Mouse (Mus musculus) neural tube, embryonic 15.5 days (tissue): ENCODE data around the gene Pam. TPM values are rescaled to one million over a fixed set of nuclear protein-coding genes. Genes with fewer than 3 reads are reported as not detected.

Experiments
- ATAC-seq: fragments of 200-750 bp; cut with Nextera tagmentation; 2 replicates; pipeline ENCODE4 v1.8.0; 2017; ENCODE audit warnings: mild to moderate bottlenecking, moderate TSS enrichment, moderate library complexity; ENCODE audit not compliant: low FRiP score
- H3K27ac ChIP-seq: fragments of 300-500 bp; sonication (generic); replicated peaks from 2 replicates; pipeline ENCODE4 v1.5.1; 2015; ENCODE audit warnings: mild to moderate bottlenecking, inconsistent platforms
- H3K27me3 ChIP-seq: fragments of 300-500 bp; sonication (generic); replicated peaks from 2 replicates; pipeline ENCODE4 v1.6.1; 2015; ENCODE audit warnings: inconsistent platforms
- H3K36me3 ChIP-seq: fragments of 300-500 bp; sonication (generic); 2 replicates; pipeline ENCODE4 v1.6.1; 2015; ENCODE audit warnings: inconsistent platforms
- H3K4me1 ChIP-seq: fragments of 300-500 bp; sonication (generic); 2 replicates; pipeline ENCODE4 v1.6.1; 2015; ENCODE audit warnings: inconsistent platforms
- H3K4me2 ChIP-seq: fragments of 300-500 bp; sonication (generic); 2 replicates; pipeline ENCODE4 v1.6.1; 2015; ENCODE audit warnings: inconsistent platforms, mild to moderate bottlenecking, moderate library complexity
- H3K4me3 ChIP-seq: fragments of 300-500 bp; sonication (generic); replicated peaks from 2 replicates; pipeline ENCODE4 v1.5.1; 2015; ENCODE audit warnings: mild to moderate bottlenecking, inconsistent platforms
- H3K9ac ChIP-seq: fragments of 300-500 bp; sonication (generic); replicated peaks from 2 replicates; pipeline ENCODE4 v1.6.1; 2015; ENCODE audit warnings: mild to moderate bottlenecking, inconsistent platforms
- H3K9me3 ChIP-seq: fragments of 300-500 bp; sonication (generic); replicated peaks from 2 replicates; pipeline ENCODE4 v1.6.1; 2016; ENCODE audit warnings: inconsistent platforms
- WGBS: fragments of 180-500 bp; shearing (Covaris S2); methylation state at CpG from one replicate; pipeline ENCODE4 v1.1.7; 2015; ENCODE audit warnings: mixed read lengths; 5-methylcytosine and 5-hydroxymethylcytosine counted together
- polyA plus RNA-seq: library from polyadenylated mRNA; unstranded; fragments of >200 nt; fragmentation: Nextera tagmentation; extraction: Ambion mirVana; gene quantifications from 2 replicates; pipeline ENCODE4 v1.2.1, GENCODE M21; 2015

Pam gene
- polyA plus RNA-seq, 1 experiment from 2014 or later = 31.8 TPM

- Histone ChIP-seq H3K9me3 (peaks cover 9% of the 10 kb centered on the region; the same call in 1 of the 2 replicates), H3K4me1 (no peaks in the 10 kb centered on the region), H3K27ac (no peak overlapping the region), H3K9ac (no peak overlapping the region), H3K4me3 (no peak overlapping the region), H3K27me3 (no peaks in the 10 kb centered on the region), H3K4me2 (no peak overlapping the region), H3K36me3 (no peaks in the 10 kb centered on the region)
- no peak for ATAC-seq
- 47% methylated on average over 4 of the region's 4 CpGs for WGBS
Observed at GRCm38 (mm10) chr1:97802207-97802902, 293.1 kb downstream of the Pam start.

DNA sequence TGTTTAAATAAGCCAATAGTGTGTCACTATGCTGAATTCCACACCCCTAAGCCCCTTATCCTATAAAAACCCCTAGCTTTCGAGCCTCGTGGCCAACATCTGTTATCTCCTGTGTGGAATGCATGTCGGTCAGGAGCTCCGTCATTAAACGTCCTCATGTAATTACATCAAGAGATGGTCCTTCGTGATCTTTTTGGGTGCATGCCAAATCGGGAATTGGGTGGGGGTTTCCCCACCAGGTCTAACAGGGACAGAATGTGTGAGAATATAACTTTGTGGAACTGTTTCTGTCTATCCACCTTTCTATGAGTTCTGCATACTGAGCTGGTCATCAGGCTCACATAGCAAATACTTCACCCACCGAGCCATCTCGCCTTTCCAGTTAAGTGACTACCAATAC lies 299.5 kb downstream of the Pam start:
- H3K27ac ChIP-seq = no peak overlapping the region
- no peak overlapping the region for H3K4me3 ChIP-seq
- H3K9me3 ChIP-seq = peaks cover 9% of the 10 kb centered on the region; the same call in 1 of the 2 replicates
- no peak overlapping the region for H3K9ac ChIP-seq
- H3K4me2 ChIP-seq = no peak overlapping the region
- no peak for ATAC-seq
- H3K4me1 ChIP-seq = no peaks in the 10 kb centered on the region
- H3K27me3 ChIP-seq = no peaks in the 10 kb centered on the region
- 88% methylated on average over 9 of the region's 9 CpGs for WGBS
- H3K36me3 ChIP-seq = no peaks in the 10 kb centered on the region

DNA sequence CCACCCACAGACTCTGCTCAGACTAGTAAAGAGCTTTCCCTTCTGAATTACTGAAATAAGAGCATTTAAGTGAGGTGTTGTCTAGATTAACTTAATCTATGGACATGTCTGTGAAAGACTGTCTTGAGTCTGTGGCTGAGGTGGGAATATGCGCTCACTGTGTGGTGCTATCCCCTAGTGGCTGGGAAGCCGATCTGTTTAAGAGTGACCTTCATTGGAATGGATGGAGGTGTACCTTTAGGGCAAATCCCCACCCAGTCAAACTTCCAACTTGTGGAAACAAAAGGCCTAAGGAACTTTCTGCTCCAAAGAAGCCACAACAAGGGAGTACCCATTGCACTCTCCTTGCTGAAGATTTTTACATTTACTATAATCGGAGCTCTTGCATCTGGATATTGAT lies 301.3 kb downstream of the Pam start:
- Histone ChIP-seq H3K4me2 (no peak overlapping the region), H3K36me3 (no peaks in the 10 kb centered on the region), H3K9me3 (no peaks in the 10 kb centered on the region), H3K4me1 (no peaks in the 10 kb centered on the region), H3K27me3 (no peaks in the 10 kb centered on the region), H3K27ac (no peak overlapping the region), H3K9ac (no peak overlapping the region), H3K4me3 (no peak overlapping the region)
- no peak for ATAC-seq
- 96% methylated on average over 3 of the region's 3 CpGs for WGBS

DNA sequence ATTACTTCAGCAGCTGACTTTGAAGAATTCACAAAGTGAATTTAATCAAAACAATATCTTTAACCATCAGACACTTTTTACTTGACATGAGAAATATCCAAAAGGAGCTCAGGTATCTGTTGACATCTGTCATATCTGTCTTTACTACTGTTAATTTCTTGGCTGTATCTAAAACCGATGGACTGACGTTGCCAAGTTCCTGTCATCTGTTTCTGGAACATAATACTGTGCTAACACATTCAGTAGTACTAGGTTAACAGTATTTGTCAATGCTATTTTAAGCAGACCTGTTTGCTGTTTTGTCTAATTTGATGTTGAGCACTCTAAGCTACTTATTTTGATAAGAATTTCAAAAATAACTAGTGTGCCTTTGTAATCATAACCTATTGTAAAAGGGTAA lies 307.0 kb downstream of the Pam start:
- H3K9me3 ChIP-seq = no peaks in the 10 kb centered on the region
- H3K36me3 ChIP-seq = no peaks in the 10 kb centered on the region
- H3K4me2 ChIP-seq = no peak overlapping the region
- no peak overlapping the region for H3K9ac ChIP-seq
- no peaks in the 10 kb centered on the region for H3K27me3 ChIP-seq
- H3K4me1 ChIP-seq = no peaks in the 10 kb centered on the region
- H3K4me3 ChIP-seq = no peak overlapping the region
- 97% methylated on average over 2 of the region's 2 CpGs for WGBS
- no peak for ATAC-seq
- H3K27ac ChIP-seq = no peak overlapping the region

- no peak overlapping the region for H3K4me2 ChIP-seq
- 90% methylated on average over 3 of the region's 3 CpGs for WGBS
- ATAC-seq = no peak
- H3K9me3 ChIP-seq = no peaks in the 10 kb centered on the region
- no peak overlapping the region for H3K4me3 ChIP-seq
- no peak overlapping the region for H3K27ac ChIP-seq
- no peak overlapping the region for H3K9ac ChIP-seq
- H3K27me3 ChIP-seq = no peaks in the 10 kb centered on the region
- no peaks in the 10 kb centered on the region for H3K4me1 ChIP-seq
- no peaks in the 10 kb centered on the region for H3K36me3 ChIP-seq
Observed at GRCm38 (mm10) chr1:97787674-97788073, 307.8 kb downstream of the Pam start.

DNA sequence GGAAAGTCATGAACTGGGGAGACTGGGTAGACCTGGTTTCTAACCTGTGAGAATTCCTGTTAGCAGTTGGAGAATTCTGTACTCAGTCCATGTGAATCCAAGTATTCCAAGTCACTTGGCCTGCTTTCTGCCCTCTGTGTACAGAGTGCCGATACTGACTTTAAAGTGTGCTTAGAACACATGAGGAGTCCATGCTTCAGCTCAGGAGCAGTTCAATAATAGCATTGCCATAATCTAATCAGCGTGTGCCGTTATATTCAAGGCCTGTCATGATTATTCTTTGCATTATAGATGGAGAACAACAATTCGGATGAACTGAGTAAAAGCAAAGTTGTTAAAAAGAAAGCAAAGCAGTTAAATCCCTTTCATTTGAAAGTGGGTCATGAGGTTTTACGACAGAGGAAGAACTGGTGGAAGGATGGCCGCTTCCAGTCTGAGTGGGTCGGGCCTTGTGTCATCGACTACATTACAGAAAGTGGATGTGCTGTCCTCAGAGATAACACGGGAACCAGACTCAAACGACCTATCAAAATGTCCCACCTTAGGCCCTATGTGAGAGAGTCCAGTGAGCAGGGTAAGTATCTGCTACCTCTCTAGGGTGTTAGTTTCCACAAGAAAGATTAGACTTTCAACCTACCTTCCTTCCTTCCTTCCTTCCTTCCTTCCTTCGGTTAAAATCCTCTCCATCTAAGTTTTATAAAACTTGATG lies 309.6 kb downstream of the Pam start:
- Histone ChIP-seq H3K27me3 (no peaks in the 10 kb centered on the region), H3K4me1 (no peaks in the 10 kb centered on the region), H3K36me3 (no peaks in the 10 kb centered on the region), H3K9ac (no peak overlapping the region), H3K27ac (no peak overlapping the region), H3K4me3 (no peak overlapping the region), H3K9me3 (no peaks in the 10 kb centered on the region), H3K4me2 (no peak overlapping the region)
- no peak for ATAC-seq
- 84% methylated on average over 11 of the region's 11 CpGs for WGBS

- Histone ChIP-seq H3K9ac (no peak overlapping the region), H3K9me3 (no peaks in the 10 kb centered on the region), H3K27me3 (no peaks in the 10 kb centered on the region), H3K4me2 (no peak overlapping the region), H3K27ac (no peak overlapping the region), H3K4me3 (no peak overlapping the region), H3K4me1 (no peaks in the 10 kb centered on the region), H3K36me3 (no peaks in the 10 kb centered on the region)
- 80% methylated on average over 7 of the region's 7 CpGs for WGBS
- ATAC-seq = no peak
Observed at GRCm38 (mm10) chr1:97784928-97785327, 310.5 kb downstream of the Pam start.

GRCm38 (mm10) chr1:97781674-97782073 lies 313.8 kb downstream of the Pam start:
- H3K4me3 ChIP-seq = no peak overlapping the region
- no peak overlapping the region for H3K9ac ChIP-seq
- no peak for ATAC-seq
- no peak overlapping the region for H3K4me2 ChIP-seq
- H3K27ac ChIP-seq = no peak overlapping the region
- no peaks in the 10 kb centered on the region for H3K9me3 ChIP-seq
- no peaks in the 10 kb centered on the region for H3K36me3 ChIP-seq
- no peaks in the 10 kb centered on the region for H3K4me1 ChIP-seq
- no peaks in the 10 kb centered on the region for H3K27me3 ChIP-seq
- 99% methylated on average over 7 of the region's 7 CpGs for WGBS

- Histone ChIP-seq H3K27ac (no peak overlapping the region), H3K27me3 (no peaks in the 10 kb centered on the region), H3K9ac (no peak overlapping the region), H3K4me2 (no peak overlapping the region), H3K36me3 (peaks cover 6% of the 10 kb centered on the region), H3K9me3 (no peaks in the 10 kb centered on the region), H3K4me3 (no peak overlapping the region), H3K4me1 (peaks cover 4% of the 10 kb centered on the region)
- ATAC-seq = no peak
- 96% methylated on average over 2 of the region's 2 CpGs for WGBS
Observed at GRCm38 (mm10) chr1:97773973-97774372, 321.5 kb downstream of the Pam start.

GRCm38 (mm10) chr1:97773362-97773761 lies 322.1 kb downstream of the Pam start:
- Histone ChIP-seq H3K36me3 (peaks cover 6% of the 10 kb centered on the region), H3K27me3 (no peaks in the 10 kb centered on the region), H3K27ac (no peak overlapping the region), H3K4me2 (no peak overlapping the region), H3K9me3 (no peaks in the 10 kb centered on the region), H3K4me3 (no peak overlapping the region), H3K9ac (no peak overlapping the region), H3K4me1 (peaks cover 8% of the 10 kb centered on the region)
- WGBS = 93% methylated on average over 6 of the region's 6 CpGs
- ATAC-seq = no peak

DNA sequence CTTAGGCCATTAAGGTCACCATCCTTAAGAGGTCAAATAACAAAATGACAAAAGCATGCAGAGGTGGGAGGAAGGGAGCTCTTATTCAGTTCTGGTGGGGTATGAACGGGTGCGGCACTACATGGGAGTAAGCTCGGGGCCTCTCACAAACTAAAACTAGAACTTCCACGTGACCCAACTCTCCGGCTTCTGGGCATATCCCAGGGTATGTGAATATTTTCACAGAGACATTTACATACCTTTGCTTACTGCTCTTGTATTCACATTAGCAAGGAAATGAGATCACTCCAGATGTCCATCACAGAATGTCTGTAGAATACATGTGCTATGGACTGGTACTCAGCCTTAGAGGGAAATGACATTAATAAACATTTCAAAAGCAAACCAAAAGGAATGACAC lies 323.7 kb downstream of the Pam start:
- no peak overlapping the region for H3K9ac ChIP-seq
- no peaks in the 10 kb centered on the region for H3K27me3 ChIP-seq
- H3K9me3 ChIP-seq = no peaks in the 10 kb centered on the region
- no peak overlapping the region for H3K4me2 ChIP-seq
- no peak overlapping the region for H3K4me3 ChIP-seq
- H3K36me3 ChIP-seq = peaks cover 6% of the 10 kb centered on the region
- WGBS = 97% methylated on average over 5 of the region's 5 CpGs
- ATAC-seq = no peak
- peaks cover 22% of the 10 kb centered on the region for H3K4me1 ChIP-seq
- no peak overlapping the region for H3K27ac ChIP-seq

DNA sequence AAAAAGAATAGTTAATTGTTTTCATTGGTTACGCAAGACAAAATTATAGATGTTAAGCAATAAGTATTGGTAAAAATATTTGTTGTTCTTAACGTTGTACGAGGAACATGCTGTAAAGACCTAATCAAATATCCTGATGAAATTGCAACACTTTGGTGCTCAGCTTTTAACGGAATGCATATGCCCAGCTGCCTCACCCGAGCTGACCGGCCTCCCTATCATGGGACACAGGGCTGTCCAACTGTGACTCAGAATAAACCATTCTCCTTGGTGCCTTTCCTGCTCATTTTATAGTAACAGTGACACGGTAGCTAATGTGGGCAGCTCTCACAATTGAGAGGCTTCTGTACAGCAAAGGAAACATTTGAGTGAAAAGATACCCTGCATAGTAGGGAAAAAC lies 324.3 kb downstream of the Pam start:
- H3K4me1 ChIP-seq = peaks cover 23% of the 10 kb centered on the region
- H3K4me2 ChIP-seq = peak overlapping the region; percentile 67
- 62% methylated on average over 7 of the region's 7 CpGs for WGBS
- no peak overlapping the region for H3K27ac ChIP-seq
- no peaks in the 10 kb centered on the region for H3K9me3 ChIP-seq
- no peak for ATAC-seq
- peaks cover 1% of the 10 kb centered on the region for H3K36me3 ChIP-seq
- H3K4me3 ChIP-seq = 0 out of 2 replicates have a peak overlapping the region, but pooled peaks have one; percentile 12
- no peak overlapping the region for H3K9ac ChIP-seq
- no peaks in the 10 kb centered on the region for H3K27me3 ChIP-seq
